Mouse (Mus musculus) kidney, adult 9 months (tissue): ENCODE results near the gene Zfp791.
A peak's percentile ranks its signal among the peaks of the same experiment; 100 is the strongest.
"Not testable (repeated sequence)": the region's sequence is repeated elsewhere in the genome, so short reads cannot be mapped to it uniquely, and the experiment has no call there.

Experiments
- DNase-seq: peaks from one replicate; pipeline ENCODE4 v3.0.0; 2022

The Zfp791 gene

DNA sequence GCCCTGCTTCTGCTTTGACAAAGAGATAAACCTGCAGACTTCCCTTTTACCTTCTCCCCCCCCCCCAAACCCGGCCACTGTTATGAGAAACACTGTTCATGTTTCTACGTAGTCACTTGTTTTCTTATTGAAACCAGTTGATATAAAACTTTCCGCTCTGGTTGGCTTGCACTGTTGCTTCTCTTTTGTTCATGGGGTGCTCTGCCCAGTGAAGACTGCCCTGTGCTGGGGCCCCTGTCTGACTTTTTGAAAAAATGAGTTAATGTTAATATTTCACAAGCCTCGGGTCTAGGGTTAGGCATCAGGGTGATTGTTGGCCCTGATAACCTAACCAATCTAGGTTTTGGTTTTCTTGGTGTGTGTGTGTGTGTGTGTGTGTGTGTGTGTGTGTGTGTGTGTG is 40.7 kb downstream of the Zfp791 start:
- not testable (repeated sequence) for DNase-seq

DNA sequence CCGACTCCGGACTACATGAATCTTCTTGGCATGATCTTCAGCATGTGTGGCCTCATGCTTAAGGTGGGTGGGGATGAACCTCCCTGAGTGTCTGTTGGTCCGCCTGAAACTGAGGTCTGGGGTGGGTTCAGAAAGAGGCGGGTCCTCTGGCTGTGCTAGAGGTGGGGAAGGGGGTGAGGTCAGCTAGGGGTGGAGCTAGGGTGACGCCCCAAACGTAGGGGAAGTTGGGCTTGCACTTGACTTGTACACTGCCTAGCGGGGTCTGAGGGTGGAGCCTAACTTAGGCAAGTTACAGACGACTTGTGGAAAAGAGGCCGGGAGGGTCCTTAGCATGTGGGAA is 41.7 kb downstream of the Zfp791 start, which contains the start of gene Wdr83:
Gene Wdr83 (minus strand): TSS at position 91 of the 340 bp plus-strand sequence.
- no peak for DNase-seq

DNA sequence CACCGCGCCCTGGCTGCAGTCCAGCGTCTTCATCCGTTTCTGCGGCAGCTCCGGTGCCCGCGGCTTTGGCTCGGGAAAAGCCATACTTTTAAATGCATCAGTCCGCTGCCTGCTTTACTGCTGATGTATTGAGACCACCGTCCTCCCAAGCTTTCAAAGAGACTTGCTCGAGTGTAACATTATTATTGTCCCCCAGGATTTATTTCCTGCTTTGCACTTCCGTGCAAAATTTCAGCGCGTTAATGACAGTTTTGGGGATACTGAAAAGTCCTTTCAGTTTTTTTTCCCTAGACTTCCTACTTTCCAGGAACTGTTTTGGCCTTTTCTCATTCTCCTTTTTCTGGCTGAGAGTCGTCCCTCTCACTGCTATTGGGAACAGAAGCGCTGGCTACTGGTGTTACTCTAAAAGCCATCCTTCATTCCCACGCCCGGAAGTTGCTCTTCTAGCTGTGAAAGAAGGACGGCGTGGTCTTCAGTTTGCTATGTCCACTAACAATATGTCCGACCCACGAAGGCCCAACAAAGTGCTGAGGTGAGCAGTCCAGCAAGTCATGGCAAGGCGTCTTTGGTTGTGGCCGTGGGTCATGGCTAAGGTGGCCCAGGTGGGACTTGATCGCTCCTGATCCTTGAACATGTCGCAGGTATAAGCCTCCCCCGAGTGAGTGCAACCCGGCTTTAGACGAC is 42.2 kb downstream of the Zfp791 start, which contains the start of gene Wdr83os:
Gene Wdr83os (plus strand): TSS at position 209 of the 684 bp plus-strand sequence.
- peak; percentile 72 for DNase-seq

DNA sequence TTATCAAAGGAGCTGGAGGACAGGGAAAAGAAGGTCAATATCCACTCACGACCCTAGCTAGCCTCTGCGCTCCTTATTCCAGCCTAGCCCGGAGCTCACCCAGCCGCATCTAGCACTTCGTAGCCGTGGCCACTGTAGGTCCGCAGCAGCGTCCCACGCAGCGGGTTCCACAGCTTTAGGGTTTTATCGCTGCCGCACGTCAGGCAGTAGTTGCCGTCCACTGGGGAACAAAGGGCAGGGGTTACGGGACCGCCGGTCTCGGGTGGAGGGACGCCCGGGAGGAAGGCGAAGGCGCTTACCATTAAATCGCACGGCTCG is 42.7 kb downstream of the Zfp791 start:
- DNase-seq = no peak

DNA sequence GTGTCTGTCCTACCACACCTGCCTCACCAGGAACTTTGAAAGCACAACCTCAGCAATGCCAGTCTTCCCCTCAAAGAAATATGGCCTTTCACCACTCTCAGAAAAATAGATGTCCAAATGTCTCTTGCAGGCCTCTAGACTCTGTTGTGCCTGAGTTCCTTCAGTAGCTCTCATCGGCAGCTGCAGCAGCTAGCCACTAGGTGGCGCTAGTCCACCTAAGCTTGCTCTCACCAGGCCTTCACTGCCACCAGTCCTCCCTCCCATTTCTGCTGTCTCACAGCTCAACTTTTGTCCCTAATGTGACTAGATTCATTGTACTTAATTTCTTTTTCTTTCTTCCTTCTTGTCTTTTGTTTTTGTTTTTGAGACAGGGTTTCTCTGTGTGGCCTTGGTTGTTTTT is 45.9 kb downstream of the Zfp791 start:
- DNase-seq = peak; percentile 86

DNA sequence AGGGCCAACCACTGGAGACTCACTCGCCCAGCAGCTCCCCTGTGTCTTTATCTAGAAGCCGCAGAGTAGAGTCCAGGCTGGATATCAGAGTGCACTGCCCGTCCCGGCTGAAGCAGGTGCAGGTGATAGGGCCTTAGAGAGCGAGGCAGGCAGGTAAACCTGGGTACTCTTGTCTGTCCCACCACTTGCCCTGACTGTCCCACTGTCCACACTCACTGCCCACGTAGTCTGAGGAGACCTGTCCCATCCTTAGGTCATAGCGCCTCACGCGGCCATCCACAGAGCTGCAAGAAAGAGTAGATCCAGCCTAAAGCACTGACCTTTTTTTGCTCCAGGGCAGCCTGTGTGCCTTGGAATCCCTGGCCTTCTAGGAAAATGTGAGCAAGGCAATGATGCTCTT is 46.9 kb downstream of the Zfp791 start:
- peak; percentile 68 for DNase-seq

DNA sequence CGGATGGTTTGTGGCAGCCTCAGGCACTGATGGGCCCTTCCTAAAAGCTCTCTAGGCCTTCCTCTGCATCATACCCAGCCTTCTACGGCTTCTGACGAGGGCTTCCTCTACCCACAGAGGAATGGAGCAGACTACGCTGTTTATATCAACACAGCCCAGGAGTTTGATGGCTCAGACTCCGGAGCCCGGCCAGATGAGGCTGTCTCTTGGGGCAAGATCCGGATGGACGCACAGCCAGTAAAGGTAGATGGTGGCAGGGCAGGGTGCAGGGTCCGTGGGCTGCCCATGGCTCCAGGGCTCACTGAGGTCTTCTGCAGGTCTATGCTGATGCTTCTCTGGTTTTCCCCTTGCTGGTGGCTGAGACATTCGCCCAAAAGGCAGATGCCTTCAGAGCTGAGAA is 48.3 kb downstream of the Zfp791 start:
- DNase-seq = no peak

DNA sequence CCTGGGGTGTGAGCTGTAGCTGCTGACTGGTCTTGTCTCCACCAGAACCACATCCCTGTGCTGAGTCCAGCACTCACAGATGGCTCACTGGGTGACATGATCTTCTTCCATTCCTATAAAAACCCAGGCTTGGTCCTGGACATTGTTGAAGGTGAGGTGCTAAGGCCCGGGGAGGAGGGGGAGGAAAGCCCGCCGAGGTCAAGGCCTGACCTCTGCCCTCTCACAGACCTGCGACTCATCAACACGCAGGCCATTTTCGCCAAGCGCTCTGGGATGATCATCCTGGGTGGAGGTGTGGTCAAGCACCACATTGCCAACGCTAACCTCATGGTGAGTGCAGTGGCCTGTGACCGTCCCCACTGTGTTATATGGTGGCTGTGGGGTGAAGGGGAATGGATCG is 48.7 kb downstream of the Zfp791 start:
- DNase-seq = no peak

DNA sequence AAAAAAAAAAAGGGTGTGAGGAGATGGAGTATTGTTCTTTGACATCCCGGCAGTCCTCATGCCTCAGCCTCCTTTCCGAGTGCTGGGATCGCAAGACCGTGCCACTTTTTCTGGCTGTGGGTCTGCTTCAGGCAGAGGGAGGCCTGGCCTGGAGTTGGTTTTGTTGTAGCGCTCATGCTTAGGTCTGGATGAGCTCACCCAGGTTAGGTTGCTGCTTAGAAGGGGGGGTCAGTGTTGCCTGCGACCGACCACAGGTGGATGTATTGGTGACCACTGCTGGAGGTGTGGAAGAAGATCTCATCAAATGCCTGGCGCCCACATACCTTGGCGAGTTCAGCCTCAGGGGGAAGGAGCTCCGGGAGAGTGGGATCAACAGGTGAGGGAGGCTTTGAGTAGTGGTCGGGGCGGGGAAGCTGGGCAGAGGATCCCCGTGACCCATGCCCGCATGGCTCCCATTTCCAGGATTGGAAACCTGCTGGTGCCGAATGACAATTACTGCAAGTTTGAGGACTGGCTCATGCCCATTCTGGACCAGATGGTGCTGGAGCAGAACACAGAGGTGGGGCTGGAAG is 49.8 kb downstream of the Zfp791 start:
- DNase-seq = no peak

DNA sequence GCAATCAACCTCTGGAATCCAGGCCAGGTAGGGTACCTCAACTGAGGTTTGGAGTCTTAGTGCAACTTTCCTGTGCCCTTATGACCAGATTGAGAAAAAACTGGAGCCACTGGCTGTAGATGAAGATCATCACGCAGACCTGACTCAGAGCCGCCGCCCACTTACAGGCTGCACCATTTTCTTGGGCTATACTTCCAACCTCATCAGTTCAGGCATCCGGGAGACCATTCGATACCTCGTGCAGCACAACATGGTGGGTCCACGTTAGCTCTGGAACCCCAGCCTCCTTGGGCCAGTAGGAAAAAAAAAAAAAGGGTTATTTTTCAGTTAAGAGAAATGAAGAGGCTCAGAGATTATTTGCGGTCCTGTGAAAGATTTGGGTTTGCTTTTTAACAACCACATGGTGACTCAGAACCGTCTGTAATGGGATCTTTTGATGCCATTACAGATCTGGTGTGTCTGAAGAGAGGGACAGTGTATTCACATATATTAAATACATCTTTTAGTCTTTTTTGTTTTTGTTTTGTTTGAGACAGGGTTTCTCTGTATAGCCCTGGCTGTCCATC is 50.4 kb downstream of the Zfp791 start:
- no peak for DNase-seq

DNA sequence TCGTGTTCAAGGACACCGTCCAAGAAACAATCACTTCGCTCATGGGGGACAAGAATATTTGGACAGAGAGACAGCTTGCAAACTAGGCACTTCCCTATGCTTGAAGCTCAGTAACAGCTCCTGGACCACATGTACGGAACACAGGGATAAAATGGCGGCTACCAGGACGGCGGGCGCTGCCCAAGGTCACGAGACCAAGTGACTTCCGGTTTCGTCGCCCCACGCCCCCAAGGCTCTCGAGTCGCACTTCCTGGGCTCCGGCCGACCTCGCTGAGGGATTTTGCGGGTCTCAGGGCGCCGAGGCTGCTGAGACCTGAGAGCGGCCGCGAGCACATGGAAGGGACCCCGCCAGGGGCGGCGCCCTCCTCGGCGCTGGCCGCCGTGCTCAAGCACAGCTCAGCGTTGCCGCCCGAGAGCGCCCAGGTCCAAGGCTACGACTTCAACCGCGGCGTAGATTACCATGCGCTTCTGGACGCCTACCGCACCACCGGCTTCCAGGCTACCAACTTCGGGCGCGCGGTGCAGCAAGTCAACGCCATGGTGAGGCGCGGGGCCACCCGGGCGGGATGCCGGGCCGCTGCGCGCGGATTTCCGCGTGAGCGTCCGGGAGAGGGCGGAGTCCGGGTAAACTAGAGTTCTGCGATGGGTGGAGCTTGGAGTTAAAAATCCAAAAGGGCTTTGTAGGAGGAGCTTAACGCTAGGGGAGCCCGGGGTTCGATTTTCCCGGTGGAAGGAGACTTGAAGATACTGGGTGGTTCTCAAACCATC is 51.2 kb downstream of the Zfp791 start, which contains the start of gene Dhps:
Gene Dhps (plus strand): TSS at position 244 of the 768 bp plus-strand sequence.
- peak; percentile 94 for DNase-seq

DNA sequence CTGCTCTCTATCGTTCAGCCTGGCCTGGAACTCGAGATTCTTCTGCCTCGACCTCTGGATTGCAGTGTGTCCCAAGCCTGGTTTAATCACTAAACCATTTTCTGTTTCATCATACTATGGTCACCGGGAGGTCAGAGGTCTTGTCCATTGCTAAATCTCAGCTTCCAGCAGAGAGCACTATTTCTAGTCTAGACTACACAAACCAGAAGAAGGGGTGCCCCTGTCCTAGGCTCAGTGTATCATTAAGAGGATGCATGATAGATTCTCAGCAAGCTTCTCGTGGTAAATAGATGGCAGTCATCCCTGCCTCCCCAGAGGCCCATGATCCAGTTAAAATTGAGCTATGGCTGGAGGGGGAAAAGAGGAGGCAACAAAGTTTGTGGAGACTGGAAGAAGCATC is 51.9 kb downstream of the Zfp791 start:
- DNase-seq = peak; percentile 81

DNA sequence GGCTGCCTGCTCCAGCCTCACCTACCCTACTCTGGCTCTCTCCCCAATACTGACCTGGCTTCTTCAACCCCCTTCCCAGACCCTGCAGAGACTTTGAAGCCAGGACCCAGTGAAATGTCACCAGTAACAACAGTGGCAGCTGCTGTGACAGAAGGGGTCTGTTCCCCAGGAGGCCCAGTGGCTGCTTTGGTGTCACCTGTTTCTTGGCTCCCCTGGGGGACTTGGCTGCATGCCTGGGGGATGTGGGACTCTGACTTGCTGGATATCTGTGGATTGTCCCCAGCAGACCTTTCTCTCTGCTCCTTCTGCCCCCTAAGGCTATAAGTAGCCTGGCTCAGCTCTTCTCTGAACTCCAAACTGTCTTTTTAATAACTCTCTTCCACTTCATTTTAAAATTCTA is 54.9 kb downstream of the Zfp791 start, which contains the start of gene Gm5741:
Gene Gm5741 (minus strand): TSS at position 1 of the 400 bp plus-strand sequence.
- DNase-seq = no peak

DNA sequence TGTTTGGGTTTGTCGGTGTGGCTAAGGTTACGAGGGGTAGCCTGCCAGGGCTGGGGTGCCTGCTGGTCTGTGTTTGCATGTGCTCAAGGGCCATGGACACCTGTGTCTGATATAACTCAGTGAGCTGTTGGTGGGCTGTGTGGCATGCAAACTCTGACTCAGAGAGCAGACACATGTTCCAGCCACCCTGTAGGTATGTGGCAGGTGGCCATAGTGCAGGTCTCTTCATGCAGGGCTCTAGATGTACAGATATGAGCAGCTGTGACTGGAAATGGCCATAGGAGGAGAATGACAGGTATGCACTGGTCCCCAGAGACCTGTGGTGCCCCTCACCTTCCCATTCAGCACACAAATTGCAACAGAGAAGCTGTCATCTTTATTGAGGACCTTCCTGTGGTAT is 55.7 kb downstream of the Zfp791 start:
- DNase-seq = no peak

DNA sequence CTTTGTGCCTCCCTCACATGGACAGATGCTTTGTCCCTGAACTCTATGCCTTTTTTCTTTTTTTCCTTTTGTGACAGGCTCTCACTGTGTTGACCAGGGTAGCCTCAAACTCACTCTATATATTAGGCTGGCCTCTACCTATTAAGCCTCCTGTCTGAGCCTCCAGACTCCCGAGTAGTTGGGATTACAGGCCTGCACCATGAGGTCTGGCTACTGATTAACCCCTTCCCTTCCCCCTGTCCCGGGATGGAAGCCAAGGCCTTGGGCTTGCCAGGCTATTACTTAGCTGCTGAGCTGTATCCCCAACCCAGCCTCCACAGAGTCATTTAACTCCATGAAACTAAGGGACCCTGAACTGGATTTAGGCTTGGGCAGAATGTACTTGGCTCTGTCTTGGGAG is 57.7 kb downstream of the Zfp791 start:
- peak; percentile 96 for DNase-seq

DNA sequence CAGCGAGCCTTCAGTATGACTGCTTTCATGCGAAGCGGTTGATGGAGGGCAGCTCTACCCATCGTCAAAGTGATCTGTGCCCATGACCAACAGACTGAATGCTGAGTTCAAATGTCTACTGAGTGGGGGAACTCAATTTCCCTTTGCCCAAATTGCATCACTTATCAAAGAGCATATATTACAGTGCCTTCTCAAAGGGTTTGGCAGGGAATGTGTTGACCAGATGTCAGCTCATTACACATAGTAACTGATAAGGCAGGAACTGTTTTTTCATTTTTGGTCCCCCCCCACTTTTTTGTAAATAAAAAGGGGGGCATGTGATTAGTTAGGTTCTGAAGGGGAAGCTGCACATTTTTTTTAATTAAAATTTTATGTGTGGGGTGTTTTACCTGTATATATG is 60.3 kb downstream of the Zfp791 start:
- no peak for DNase-seq

DNA sequence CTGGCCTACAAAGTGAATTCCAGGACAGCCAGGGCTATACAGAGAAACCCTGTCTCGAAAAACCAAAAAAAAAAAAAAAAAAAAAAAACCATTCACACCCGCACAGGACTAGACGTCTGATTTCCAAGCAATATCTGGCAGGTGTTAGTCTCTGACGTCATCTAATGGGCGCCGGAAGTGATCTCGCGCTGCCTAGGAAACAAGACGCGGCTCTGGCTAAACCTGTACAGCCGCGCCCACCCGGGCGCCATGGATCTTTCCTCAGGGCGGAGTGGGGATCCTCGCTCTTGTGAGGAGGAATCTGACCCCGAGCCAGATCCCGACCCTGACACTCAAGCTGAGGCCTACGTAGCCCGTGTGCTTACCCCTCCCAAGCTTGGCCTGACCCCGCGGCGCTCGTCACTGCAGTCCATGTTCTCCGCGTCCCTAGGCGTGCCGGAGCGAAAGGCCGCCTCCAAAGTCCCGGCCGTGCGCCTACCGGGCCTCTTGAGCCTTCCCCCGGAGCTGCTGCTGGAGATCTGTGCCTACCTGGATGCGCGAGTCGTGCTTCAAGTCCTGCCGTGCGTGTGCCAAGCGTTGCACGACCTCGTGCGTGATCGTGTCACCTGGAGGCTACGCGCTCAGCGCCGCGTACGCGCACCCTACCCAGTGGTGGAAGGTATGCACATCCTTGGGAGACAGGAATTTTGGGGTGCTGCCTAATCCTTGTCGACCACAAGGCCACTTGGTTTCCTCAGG is 62.8 kb downstream of the Zfp791 start, which contains the start of gene Fbxw9:
Gene Fbxw9 (plus strand): TSS at position 177 of the 738 bp plus-strand sequence.
- DNase-seq = peak; percentile 96
